Mouse (Mus musculus): ENCODE results near the gene Syne1.

Syne1 gene

GRCm38 (mm10) chr10:5139932-5140264 lies 411.4 kb downstream of the Syne1 start:
- DNase-seq (ENCODE audit: low spot score): no peak

- no peak for DNase-seq (ENCODE audit: low spot score)
Measured at GRCm38 (mm10) chr10:5139246-5139931, 411.9 kb downstream of the Syne1 start.

GRCm38 (mm10) chr10:5132050-5132449 lies 419.2 kb downstream of the Syne1 start:
- DNase-seq (ENCODE audit: low spot score): no peak

- no peak for DNase-seq (ENCODE audit: low spot score)
Measured at GRCm38 (mm10) chr10:5130495-5130894, 420.8 kb downstream of the Syne1 start.

GRCm38 (mm10) chr10:5124757-5125156 lies 426.5 kb downstream of the Syne1 start:
- DNase-seq (ENCODE audit: low spot score): no peak

GRCm38 (mm10) chr10:5116720-5117119 lies 434.6 kb downstream of the Syne1 start:
- DNase-seq (ENCODE audit: low spot score): no peak

GRCm38 (mm10) chr10:5116155-5116554 lies 435.1 kb downstream of the Syne1 start:
- no peak for DNase-seq (ENCODE audit: low spot score)

- DNase-seq (ENCODE audit: low spot score): no peak
Measured at GRCm38 (mm10) chr10:5110773-5111172, 440.5 kb downstream of the Syne1 start.

- no peak for DNase-seq (ENCODE audit: low spot score)
Measured at GRCm38 (mm10) chr10:5097754-5098137, 453.5 kb downstream of the Syne1 start.

GRCm38 (mm10) chr10:5096996-5097753 lies 454.1 kb downstream of the Syne1 start:
- peak; percentile 64 for DNase-seq (ENCODE audit: low spot score)

GRCm38 (mm10) chr10:5089133-5089532 lies 462.1 kb downstream of the Syne1 start:
- no peak for DNase-seq (ENCODE audit: low spot score)

GRCm38 (mm10) chr10:5087336-5087735 lies 463.9 kb downstream of the Syne1 start:
- DNase-seq (ENCODE audit: low spot score): no peak

- DNase-seq (ENCODE audit: low spot score): no peak
Measured at GRCm38 (mm10) chr10:5086329-5086728, 465.0 kb downstream of the Syne1 start.

GRCm38 (mm10) chr10:5085792-5086191 lies 465.5 kb downstream of the Syne1 start:
- DNase-seq (ENCODE audit: low spot score): no peak

- no peak for DNase-seq (ENCODE audit: low spot score)
Measured at GRCm38 (mm10) chr10:5083716-5084115, 467.6 kb downstream of the Syne1 start.

GRCm38 (mm10) chr10:5079945-5080468 lies 471.3 kb downstream of the Syne1 start:
- DNase-seq (ENCODE audit: low spot score): peak; percentile 55

GRCm38 (mm10) chr10:5075724-5076123 lies 475.6 kb downstream of the Syne1 start:
- DNase-seq (ENCODE audit: low spot score): no peak

- no peak for DNase-seq (ENCODE audit: low spot score)
Measured at GRCm38 (mm10) chr10:5072054-5072453, 479.2 kb downstream of the Syne1 start.

- no peak for DNase-seq (ENCODE audit: low spot score)
Measured at GRCm38 (mm10) chr10:5070941-5071231, 480.4 kb downstream of the Syne1 start.

- DNase-seq (ENCODE audit: low spot score): no peak
Measured at GRCm38 (mm10) chr10:5070168-5070940, 480.9 kb downstream of the Syne1 start.

- DNase-seq (ENCODE audit: low spot score): no peak
Measured at GRCm38 (mm10) chr10:5068676-5069265, 482.5 kb downstream of the Syne1 start, which contains the start of gene Gm10097. Gm10097 (plus strand) TSS chr10:5069192.

GRCm38 (mm10) chr10:5067113-5067512 lies 484.2 kb downstream of the Syne1 start:
- DNase-seq (ENCODE audit: low spot score): no peak

All from testis, postnatal 10 days (tissue).